Mouse (Mus musculus) lung, adult 2 months (tissue): Measurements from ENCODE around the gene B3gnt4.

Experiments
- CTCF ChIP-seq: fragments of 200-500 bp; IDR thresholded peaks from 2 replicates; pipeline ENCODE4 v1.5.1; 2011; ENCODE audit warnings: mild to moderate bottlenecking, low read length, control low read depth; ENCODE audit not compliant: insufficient read depth
- POLR2A ChIP-seq: fragments of 200-500 bp; IDR thresholded peaks from 2 replicates; pipeline ENCODE4 v1.6.1; 2011; ENCODE audit warnings: low read depth, mild to moderate bottlenecking, control low read depth, low read length, borderline replicate concordance; ENCODE audit errors: extremely low read depth

- TF ChIP-seq POLR2A (no peak), CTCF (no peak)
Measured at GRCm38 (mm10) chr5:123556451-123556850, 46.2 kb downstream of the B3gnt4 start.
